Mouse (Mus musculus) cerebellum, adult 9-10 months (tissue): ENCODE results near the gene Tmem273.

Experiments
- DNase-seq: peaks from one replicate; pipeline ENCODE4 v3.0.0; 2022

Tmem273 gene

DNA sequence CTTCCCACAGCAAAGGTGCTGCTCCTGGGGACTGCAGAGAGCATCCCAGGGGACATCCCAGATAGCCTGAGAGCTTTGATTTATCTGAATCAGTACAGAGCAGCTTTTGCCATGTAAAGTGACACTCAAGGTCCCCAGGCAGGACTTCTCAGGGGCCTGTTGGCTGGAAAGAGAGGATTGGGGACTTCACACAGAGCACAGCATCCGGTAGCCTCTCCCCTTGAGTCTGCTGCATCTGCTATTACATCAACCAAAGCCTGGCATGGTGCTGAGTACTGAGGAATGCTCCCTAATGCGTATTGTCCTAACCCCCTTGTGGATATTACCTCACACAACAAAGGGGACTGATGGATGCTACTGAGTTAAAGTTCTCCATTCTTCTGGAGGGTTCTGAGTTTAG, 75.9 kb downstream of the Tmem273 start:
- DNase-seq = no peak

DNA sequence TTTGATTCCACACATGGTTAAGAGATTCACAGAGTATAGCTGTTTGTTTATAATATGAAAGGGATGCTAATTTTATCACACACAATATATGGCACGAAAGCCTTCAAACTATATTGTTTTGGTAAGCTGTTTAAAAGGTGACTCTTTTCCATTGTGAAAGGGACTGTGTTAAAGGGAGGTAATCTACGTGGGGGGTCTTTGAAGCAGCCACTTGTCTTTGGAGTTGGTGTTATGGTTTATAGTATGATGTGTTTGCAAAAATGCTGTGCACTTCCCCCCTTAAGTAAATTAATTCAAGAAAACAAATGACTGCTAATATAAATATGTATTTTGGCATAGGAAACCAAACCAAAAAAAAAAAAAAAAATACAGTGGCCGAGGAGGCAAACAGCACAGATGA, 79.6 kb downstream of the Tmem273 start:
- no peak for DNase-seq
